Mouse (Mus musculus) CH12.LX (cell line): Measurements from ENCODE around the gene Zfp808. TPM values are rescaled to one million over a fixed set of nuclear protein-coding genes. Genes with fewer than 3 reads are reported as not detected.
"Not testable (repeated sequence)": the region's sequence is repeated elsewhere in the genome, so short reads cannot be mapped to it uniquely, and the experiment has no call there.

Experiments
- DNase-seq: peaks from one replicate; pipeline ENCODE4 v3.0.0-alpha.2; 2013; ENCODE audit errors: extremely low read depth
- H3K27ac ChIP-seq: 2 replicates; pipeline ENCODE4 v1.5.1; 2012; ENCODE audit warnings: low read depth, mild to moderate bottlenecking, control low read depth, moderate library complexity; ENCODE audit not compliant: insufficient read depth
- H3K27me3 ChIP-seq: replicated peaks from 2 replicates; pipeline ENCODE3; 2012; ENCODE audit warnings: inconsistent platforms
- H3K36me3 ChIP-seq, 2 experiments: replicated peaks in 1 of 2; 2 replicates each; pipeline versions ENCODE3 to v1.6.1; 2012; ENCODE audit warnings: inconsistent platforms in 1 of 2, low read length in 1 of 2, mild to moderate bottlenecking in 1 of 2, mixed read lengths in 1 of 2, moderate library complexity in 1 of 2; ENCODE audit not compliant: control insufficient read depth in 1 of 2, insufficient read depth in 1 of 2
- H3K4me1 ChIP-seq, 2 experiments: 2 replicates each; pipeline ENCODE4 v1.6.1; 2012; ENCODE audit warnings: inconsistent platforms in 1 of 2, moderate library complexity in 1 of 2; ENCODE audit not compliant: insufficient read depth in 2 of 2, control insufficient read depth in 1 of 2
- H3K4me2 ChIP-seq: 2 replicates; pipeline ENCODE4 v1.6.1; 2012; ENCODE audit warnings: low read depth, mild to moderate bottlenecking, control low read depth; ENCODE audit not compliant: poor library complexity, insufficient read depth, severe bottlenecking
- H3K4me3 ChIP-seq, 3 experiments: fragments of 150-350 bp in 1 of 3; sonication (generic) in 1 of 3; replicated peaks in 1 of 3; 2 replicates each; pipeline versions ENCODE3 to v1.5.1; 2011 to 2012; ENCODE audit warnings: low read depth in 2 of 3, low read length in 2 of 3, mild to moderate bottlenecking in 2 of 3, moderate library complexity in 2 of 3, control low read depth in 1 of 3, improper control_type of control experiment in 1 of 3, inconsistent platforms in 1 of 3, mixed read lengths in 1 of 3; ENCODE audit not compliant: poor library complexity in 1 of 3
- H3K79me2 ChIP-seq: replicated peaks from 2 replicates; pipeline ENCODE4 v1.6.1; 2012; ENCODE audit warnings: mild to moderate bottlenecking, moderate library complexity; ENCODE audit not compliant: control insufficient read depth, poor library complexity, insufficient read depth, severe bottlenecking; ENCODE audit errors: extremely low read depth
- H3K9ac ChIP-seq: 2 replicates; pipeline ENCODE4 v1.6.1; 2012; ENCODE audit warnings: low read depth, mild to moderate bottlenecking, control low read depth, moderate library complexity; ENCODE audit not compliant: insufficient read depth
- H3K9me3 ChIP-seq: replicated peaks from 2 replicates; pipeline ENCODE3; 2012; ENCODE audit warnings: low read length, inconsistent platforms, mixed read lengths
- CHD2 ChIP-seq: IDR thresholded peaks from 2 replicates; pipeline ENCODE4 v1.6.1; 2011; ENCODE audit warnings: low read length, improper control_type of control experiment
- CTCF ChIP-seq, 2 experiments: IDR thresholded peaks in 1 of 2; conservative IDR thresholded peaks in 1 of 2; 2 replicates each; pipeline ENCODE4 v1.5.1; 2011 to 2012; ENCODE audit warnings: low read depth in 2 of 2, low read length in 2 of 2, improper control_type of control experiment in 1 of 2, inconsistent platforms in 1 of 2, mild to moderate bottlenecking in 1 of 2, moderate library complexity in 1 of 2
- E2F4 ChIP-seq: IDR thresholded peaks from 2 replicates; pipeline ENCODE4 v1.6.1; 2011; ENCODE audit warnings: low read depth, low read length, improper control_type of control experiment; ENCODE audit not compliant: insufficient replicate concordance
- GABPA ChIP-seq: IDR thresholded peaks from 2 replicates; pipeline ENCODE4 v1.6.1; 2012; ENCODE audit warnings: low read depth, low read length, improper control_type of control experiment, inconsistent platforms; ENCODE audit not compliant: insufficient replicate concordance
- HCFC1 ChIP-seq: IDR thresholded peaks from 2 replicates; pipeline ENCODE4 v1.6.1; 2012; ENCODE audit warnings: low read depth, mild to moderate bottlenecking, inconsistent platforms, low read length, improper control_type of control experiment
- JUND ChIP-seq: conservative IDR thresholded peaks from 2 replicates; pipeline ENCODE4 v1.6.1; 2011; ENCODE audit warnings: low read depth, low read length, improper control_type of control experiment
- KAT2A ChIP-seq: IDR thresholded peaks from 2 replicates; pipeline ENCODE4 v1.6.1; 2012; ENCODE audit warnings: low read length, improper control_type of control experiment, inconsistent platforms; ENCODE audit not compliant: insufficient replicate concordance
- MEF2A ChIP-seq: IDR thresholded peaks from 2 replicates; pipeline ENCODE4 v1.6.1; 2014; ENCODE audit warnings: low read depth, mild to moderate bottlenecking, inconsistent platforms, low read length, improper control_type of control experiment, borderline replicate concordance
- MXI1 ChIP-seq: IDR thresholded peaks from 2 replicates; pipeline ENCODE4 v1.6.1; 2011; ENCODE audit warnings: mild to moderate bottlenecking, low read depth, low read length, improper control_type of control experiment
- MYC ChIP-seq: IDR thresholded peaks from 2 replicates; pipeline ENCODE4 v1.6.1; 2011; ENCODE audit warnings: low read depth, mild to moderate bottlenecking, improper control_type of control experiment, low read length
- NELFE ChIP-seq: IDR thresholded peaks from 2 replicates; pipeline ENCODE4 v1.6.1; 2011; ENCODE audit warnings: low read depth, low read length, improper control_type of control experiment
- POLR2AphosphoS2 ChIP-seq: IDR thresholded peaks from 2 replicates; pipeline ENCODE4 v1.6.1; 2011; ENCODE audit warnings: low read depth, low read length, improper control_type of control experiment
- RAD21 ChIP-seq: IDR thresholded peaks from 2 replicates; pipeline ENCODE4 v1.6.1; 2011; ENCODE audit warnings: low read depth, mild to moderate bottlenecking, low read length, improper control_type of control experiment, moderate library complexity
- SMC3 ChIP-seq: IDR thresholded peaks from 2 replicates; pipeline ENCODE4 v1.6.1; 2011; ENCODE audit warnings: low read depth, low read length, improper control_type of control experiment
- TCF12 ChIP-seq: IDR thresholded peaks from 2 replicates; pipeline ENCODE4 v1.6.1; 2014; ENCODE audit warnings: low read depth, mild to moderate bottlenecking, inconsistent platforms, low read length, improper control_type of control experiment
- USF1 ChIP-seq: IDR thresholded peaks from 2 replicates; pipeline ENCODE4 v1.6.1; 2014; ENCODE audit warnings: low read depth, mild to moderate bottlenecking, inconsistent platforms, low read length, improper control_type of control experiment
- USF2 ChIP-seq: conservative IDR thresholded peaks from 2 replicates; pipeline ENCODE4 v1.6.1; 2011; ENCODE audit warnings: low read depth, low read length, improper control_type of control experiment
- ZMIZ1 ChIP-seq: IDR thresholded peaks from 2 replicates; pipeline ENCODE4 v1.6.1; 2012; ENCODE audit warnings: low read depth, mild to moderate bottlenecking, inconsistent platforms, low read length, improper control_type of control experiment
- dilution Hi-C: fragments of 300-500 bp; cut with MboI; formaldehyde crosslinking; loops from 2 replicates; pipeline ENCODE4 v1.14.3; 2020; ENCODE audit warnings: low sequenced_read_pairs; ENCODE audit not compliant: extremely low pct_unique_long_range_greater_than_20kb, extremely low pct_ligation_motif_present
- in situ Hi-C: fragments of 300-500 bp; cut with MboI; formaldehyde crosslinking; loops from 3 replicates; pipeline ENCODE4 v1.14.3; 2019; ENCODE audit warnings: low sequenced_read_pairs, low pct_ligation_motif_present, low pct_unique_long_range_greater_than_20kb, mixed read lengths
- polyA plus RNA-seq: library from polyadenylated mRNA; unstranded; fragments of >175 nt; gene quantifications from 2 replicates; pipeline ENCODE4 v1.2.1, GENCODE M21; 2012; ENCODE audit warnings: low read depth; ENCODE audit not compliant: insufficient read length
- total RNA-seq, 2 experiments: library from RNA; depleted of rRNA; stranded (reverse); fragments of 300-350 nt in 1 of 2; fragments of >200 nt in 1 of 2; gene quantifications; 2 replicates each; pipeline ENCODE4 v1.2.3; 2012 to 2014

Gene Zfp808
- total and polyA plus RNA-seq, 3 experiments, result 4.0 to 14.5 (median 5.3) TPM

GRCm38 (mm10) chr13:62255226-62255625, 125.5 kb downstream of the Zfp808 start:
- H3K4me3 ChIP-seq, dilution Hi-C loops, H3K79me2 ChIP-seq, H3K27ac ChIP-seq, H3K36me3 ChIP-seq, H3K9ac ChIP-seq, DNase-seq, H3K4me2 ChIP-seq, in situ Hi-C loops, H3K27me3 ChIP-seq, H3K9me3 ChIP-seq, H3K4me1 ChIP-seq: not testable (repeated sequence)

GRCm38 (mm10) chr13:62263392-62263791, 133.7 kb downstream of the Zfp808 start:
- Histone ChIP-seq H3K9ac (no peak overlapping the region), H3K4me1 (no peaks in the 10 kb centered on the region)
- dilution Hi-C loops (no loop called here), in situ Hi-C loops (no loop called here)
- TF ChIP-seq USF1 (no peak), CHD2 (no peak), MYC (no peak), KAT2A (no peak), CTCF (conservative IDR thresholded peaks at IDR 0.05 in 1 of 2, IDR thresholded peaks at IDR 0.05 in 1 of 2; ENCODE audit: low read depth in 2 of 2, low read length in 2 of 2) (no peak), RAD21 (no peak), JUND (no peak), MEF2A (no peak), HCFC1 (no peak), USF2 (no peak), TCF12 (no peak), POLR2AphosphoS2 (no peak), E2F4 (no peak), NELFE (no peak), MXI1 (no peak), ZMIZ1 (no peak), SMC3 (no peak), GABPA (no peak)
- TF ChIP-seq, all 38 proteins: peak for 0
- Histone ChIP-seq H3K27ac (no peak overlapping the region), H3K36me3 (no peaks in the 10 kb centered on the region), H3K79me2 (no peaks in the 10 kb centered on the region), H3K9me3 (peaks cover 29% of the 10 kb centered on the region), H3K4me3 (no peak overlapping the region), H3K27me3 (no peaks in the 10 kb centered on the region), H3K4me2 (no peak overlapping the region)
- no peak for DNase-seq
